Mouse (Mus musculus): ENCODE data around the gene Ptpn5.

GRCm38 (mm10) chr7:47041706-47042105, 91.8 kb downstream of the Ptpn5 start:
- TF ChIP-seq CTCF (IDR thresholded peaks at IDR 0.05; ENCODE audit: low read depth, low read length) (no peak), POLR2A (IDR thresholded peaks at IDR 0.05; ENCODE audit: borderline replicate concordance, low read depth, low read length) (no peak)
